Mouse (Mus musculus) heart, embryonic 16.5 days (tissue): ENCODE data around the gene Caly. TPM values are rescaled to one million over a fixed set of nuclear protein-coding genes. Genes with fewer than 3 reads are reported as not detected.

Experiments used
- ATAC-seq: fragments of 200-750 bp; cut with Nextera tagmentation; replicated peaks from 2 replicates; pipeline ENCODE4 v1.8.0; 2017; ENCODE audit warnings: moderate number of reproducible peaks; ENCODE audit not compliant: insufficient read depth, low FRiP score; ENCODE audit errors: extremely low read depth
- H3K27ac ChIP-seq: fragments of 300-500 bp; sonication (generic); 2 replicates; pipeline ENCODE4 v1.5.1; 2014; ENCODE audit warnings: mild to moderate bottlenecking, low read length, control low read depth, moderate library complexity
- H3K27me3 ChIP-seq: fragments of 300-500 bp; sonication (generic); 2 replicates; pipeline ENCODE4 v1.6.1; 2014; ENCODE audit warnings: low read length, mixed read lengths; ENCODE audit not compliant: control insufficient read depth, insufficient read depth
- H3K36me3 ChIP-seq: fragments of 300-500 bp; sonication (generic); 2 replicates; pipeline ENCODE4 v1.6.1; 2014; ENCODE audit not compliant: control insufficient read depth, insufficient read depth
- H3K4me1 ChIP-seq: fragments of 300-500 bp; sonication (generic); 2 replicates; pipeline ENCODE4 v1.6.1; 2014; ENCODE audit warnings: low read length, mixed read lengths; ENCODE audit not compliant: control insufficient read depth, insufficient read depth
- H3K4me2 ChIP-seq: fragments of 300-500 bp; sonication (generic); 2 replicates; pipeline ENCODE4 v1.6.1; 2014; ENCODE audit warnings: low read depth, mild to moderate bottlenecking, control low read depth, low read length
- H3K4me3 ChIP-seq: fragments of 300-500 bp; sonication (generic); 2 replicates; pipeline ENCODE4 v1.5.1; 2014; ENCODE audit warnings: mild to moderate bottlenecking, control low read depth, low read length
- H3K9ac ChIP-seq: fragments of 300-500 bp; sonication (generic); 2 replicates; pipeline ENCODE4 v1.6.1; 2014; ENCODE audit warnings: low read length, control low read depth
- H3K9me3 ChIP-seq: fragments of 300-500 bp; sonication (generic); replicated peaks from 2 replicates; pipeline ENCODE4 v1.6.1; 2016; ENCODE audit warnings: low read length; ENCODE audit not compliant: control insufficient read depth
- WGBS: fragments of 180-500 bp; shearing (Covaris S2); extraction: QIAGEN DNeasy Blood & Tissue Kit; methylation state at CpG from one replicate; pipeline ENCODE4 v1.1.7; 2014; 5-methylcytosine and 5-hydroxymethylcytosine counted together
- polyA plus RNA-seq: library from polyadenylated mRNA; unstranded; fragments of >200 nt; fragmentation: Nextera tagmentation; extraction: Ambion mirVana; gene quantifications from 2 replicates; pipeline ENCODE4 v1.2.1, GENCODE M21; 2015

The Caly gene
- polyA plus RNA-seq, 1 experiment from 2014 or later, result 0.66 TPM

DNA sequence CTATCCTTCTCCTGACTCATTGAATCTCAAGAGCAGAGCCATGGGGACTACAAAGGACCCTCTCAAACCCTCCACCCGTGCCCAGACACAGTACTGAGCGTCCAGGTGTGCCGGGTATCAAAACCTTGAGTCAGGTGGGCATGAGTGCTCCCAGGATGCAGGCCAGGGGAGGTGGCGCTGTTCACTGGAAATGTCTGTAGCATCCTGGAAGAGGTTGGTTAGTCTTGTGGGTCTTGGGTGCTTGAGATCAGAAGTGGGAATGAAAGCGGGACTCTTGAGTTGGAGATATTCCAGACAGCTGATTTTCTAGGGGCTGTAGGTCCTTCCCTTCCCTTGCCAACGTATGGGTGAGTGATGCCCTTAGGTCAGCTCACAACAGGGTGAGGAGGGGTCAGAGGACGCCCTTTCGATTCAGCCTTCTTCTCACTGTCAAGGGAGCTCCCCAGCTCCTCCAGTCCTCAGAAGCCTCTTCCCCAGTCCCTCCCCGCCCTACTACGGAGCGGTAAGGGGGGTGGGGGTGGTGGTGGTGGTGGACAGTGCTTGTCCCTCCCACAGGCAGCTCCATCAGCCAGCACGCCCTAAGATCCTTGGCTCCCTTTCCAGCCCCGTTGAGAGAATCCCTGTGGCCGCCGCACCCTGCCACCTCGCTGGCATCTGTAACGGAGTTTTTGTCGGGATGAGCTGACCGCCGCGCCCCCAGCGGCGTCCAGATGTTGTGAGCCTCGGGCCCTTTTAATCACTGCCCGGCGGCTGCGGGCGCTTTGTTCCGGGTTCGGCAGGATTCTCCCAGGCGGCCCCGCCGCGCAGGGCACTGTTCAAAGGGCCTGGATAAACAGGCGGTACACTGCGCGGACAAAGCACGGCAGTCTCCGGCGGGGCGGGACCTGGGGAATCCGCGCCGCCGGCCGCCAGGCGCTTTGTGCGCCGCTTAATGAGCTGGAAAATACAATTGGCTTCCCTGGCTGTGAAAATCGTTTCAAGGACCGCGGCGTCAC, 24.6 kb downstream of the Caly start:
- 3% methylated on average over 53 of the region's 53 CpGs for WGBS
- H3K9me3 ChIP-seq, result no peaks in the 10 kb centered on the region
- peaks cover 88% of the 10 kb centered on the region for H3K27me3 ChIP-seq
- peak overlapping the region; percentile 54 for H3K4me3 ChIP-seq
- H3K9ac ChIP-seq, result peak overlapping the region; percentile 64
- no peaks in the 10 kb centered on the region for H3K36me3 ChIP-seq
- 0 out of 2 replicates have a peak, but pooled peaks cover 5% of the 10 kb centered on the region for H3K4me1 ChIP-seq
- peak overlapping the region; percentile 82 for H3K4me2 ChIP-seq
- no peak overlapping the region for H3K27ac ChIP-seq
- no peak for ATAC-seq

DNA sequence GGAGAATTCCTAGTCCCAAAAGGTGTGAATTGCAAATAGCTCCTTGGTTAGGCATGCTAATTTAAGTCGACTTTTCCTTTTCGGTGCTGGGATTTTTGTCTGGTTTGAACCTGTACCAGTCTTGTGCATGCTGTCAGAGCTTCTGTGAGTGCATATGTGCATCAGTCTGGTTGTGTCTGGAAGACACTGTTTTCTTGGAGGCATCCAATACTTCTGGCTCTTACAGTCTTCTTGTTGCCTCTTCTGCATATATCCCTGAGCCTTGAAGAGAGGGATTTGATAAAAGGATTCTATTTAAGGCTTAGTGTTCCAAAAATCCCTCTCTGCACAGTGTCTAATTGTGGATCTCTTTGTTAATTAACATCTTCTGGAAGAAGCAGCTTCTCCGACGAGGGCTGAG, 28.2 kb downstream of the Caly start:
- WGBS, result 62% methylated on average over 4 of the region's 4 CpGs
- Histone ChIP-seq H3K4me2 (no peak overlapping the region), H3K4me3 (no peak overlapping the region), H3K4me1 (peaks cover 10% of the 10 kb centered on the region), H3K36me3 (no peaks in the 10 kb centered on the region), H3K27ac (no peak overlapping the region), H3K9me3 (no peaks in the 10 kb centered on the region), H3K9ac (no peak overlapping the region), H3K27me3 (peaks cover 88% of the 10 kb centered on the region)
- ATAC-seq, result no peak

- Histone ChIP-seq H3K27me3 (peaks cover 94% of the 10 kb centered on the region), H3K9ac (no peak overlapping the region), H3K4me3 (peak overlapping the region; percentile 53), H3K4me2 (peak overlapping the region; percentile 87), H3K4me1 (peaks cover 22% of the 10 kb centered on the region), H3K27ac (no peak overlapping the region), H3K36me3 (no peaks in the 10 kb centered on the region), H3K9me3 (no peaks in the 10 kb centered on the region)
- ATAC-seq, result 0 out of 2 replicates have a peak, but pooled peaks have one; percentile 69
- under 1% methylated on average over 34 of the region's 34 CpGs for WGBS
These were observed 33.1 kb downstream of the Caly start for GRCm38 (mm10) chr7:140049115-140049689.

- 2% methylated on average over 56 of the region's 56 CpGs for WGBS
- peaks cover 22% of the 10 kb centered on the region for H3K4me1 ChIP-seq
- no peaks in the 10 kb centered on the region for H3K36me3 ChIP-seq
- H3K4me2 ChIP-seq, result peak within 1 kb of the TSS; percentile 87
- H3K27me3 ChIP-seq, result peaks cover 93% of the 10 kb centered on the region
- H3K9ac ChIP-seq, result no peak within 1 kb of the TSS
- ATAC-seq, result no peak; the same call in 1 of the 2 replicates
- peak within 1 kb of the TSS; percentile 53 for H3K4me3 ChIP-seq
- no peaks in the 10 kb centered on the region for H3K9me3 ChIP-seq
- H3K27ac ChIP-seq, result no peak within 1 kb of the TSS
These were observed 33.8 kb downstream of the Caly start, which contains the start of gene Msx3 for GRCm38 (mm10) chr7:140048361-140049114. Gene Msx3 (minus strand): TSS chr7:140049089.

DNA sequence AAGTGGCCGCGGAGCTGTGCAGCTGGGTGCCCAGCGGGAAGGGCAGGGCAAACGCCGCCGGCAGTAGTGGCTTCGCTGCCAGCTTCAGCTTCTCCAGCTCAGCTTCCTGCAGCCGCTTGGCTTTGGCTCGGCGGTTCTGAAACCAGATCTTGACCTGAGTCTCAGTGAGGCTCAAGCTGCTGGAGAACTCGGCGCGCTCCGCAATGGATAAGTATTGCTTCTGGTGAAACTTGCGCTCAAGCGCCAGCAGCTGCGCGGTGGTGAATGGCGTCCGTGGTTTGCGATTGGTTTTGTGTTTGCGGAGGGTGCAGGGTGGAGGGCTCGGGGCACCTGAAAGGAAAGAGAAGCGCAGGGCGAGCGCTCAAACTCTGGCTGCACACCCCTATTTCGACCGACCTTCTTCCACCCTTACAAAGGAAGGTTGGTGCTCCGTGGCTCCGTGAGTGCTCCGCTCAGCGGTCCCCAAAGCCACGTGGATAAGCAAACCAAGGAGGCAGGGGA, 34.5 kb downstream of the Caly start:
- ATAC-seq, result no peak

DNA sequence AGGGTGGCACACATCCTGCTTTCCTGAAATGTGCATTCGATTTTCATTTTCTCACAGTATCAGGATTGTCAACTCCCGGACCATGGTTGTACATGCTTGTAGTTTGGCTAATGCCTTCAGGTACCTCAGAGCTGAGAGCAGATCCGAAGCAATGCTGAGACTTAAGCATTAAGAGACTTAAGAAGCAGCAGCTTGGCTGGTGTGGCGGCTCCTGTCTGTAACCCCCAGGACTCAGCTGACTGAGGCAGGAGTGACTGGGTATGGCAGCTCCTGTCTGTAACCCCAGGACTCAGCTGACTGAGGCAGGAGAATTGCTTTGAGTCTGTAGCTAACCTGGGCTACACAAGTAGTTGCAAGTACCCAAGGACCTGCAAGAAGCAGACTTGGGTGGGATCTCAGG, 36.8 kb downstream of the Caly start:
- WGBS, result 66% methylated on average over 4 of the region's 4 CpGs
- H3K4me3 ChIP-seq, result no peak overlapping the region
- no peak overlapping the region for H3K9ac ChIP-seq
- no peak overlapping the region for H3K27ac ChIP-seq
- 0 out of 2 replicates have a peak, but pooled peaks cover 1% of the 10 kb centered on the region for H3K36me3 ChIP-seq
- no peak overlapping the region for H3K4me2 ChIP-seq
- peaks cover 22% of the 10 kb centered on the region for H3K4me1 ChIP-seq
- H3K27me3 ChIP-seq, result peaks cover 64% of the 10 kb centered on the region
- H3K9me3 ChIP-seq, result no peaks in the 10 kb centered on the region
- no peak for ATAC-seq

More for the DNA sequence above, 34.5 kb downstream of the Caly start:
- Histone ChIP-seq H3K9me3 (no peaks in the 10 kb centered on the region), H3K4me3 (peak overlapping the region; percentile 53), H3K9ac (no peak overlapping the region), H3K36me3 (no peaks in the 10 kb centered on the region), H3K27me3 (peaks cover 87% of the 10 kb centered on the region), H3K4me1 (peaks cover 22% of the 10 kb centered on the region), H3K4me2 (peak overlapping the region; percentile 87), H3K27ac (no peak overlapping the region)
- 1% methylated on average over 33 of the region's 33 CpGs for WGBS

DNA sequence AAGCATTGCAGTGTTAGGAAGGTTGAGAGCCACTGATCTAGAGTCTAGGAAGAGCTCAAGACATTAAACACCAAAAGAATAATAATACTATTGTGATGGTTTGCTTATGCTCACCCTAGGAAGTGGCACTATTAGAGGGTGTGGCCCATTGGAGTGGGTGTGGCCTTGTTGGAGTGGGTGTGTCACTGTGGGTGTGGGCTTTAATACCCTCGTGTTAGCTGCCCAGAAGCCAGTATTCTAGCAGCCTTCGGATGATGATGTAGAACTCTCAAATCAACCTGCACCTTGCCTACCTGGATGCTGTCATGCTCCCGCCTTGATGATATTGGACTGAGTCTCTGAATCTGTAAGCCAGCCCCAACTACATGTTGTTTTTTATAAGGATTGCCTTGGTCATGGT, 39.6 kb downstream of the Caly start:
- no peak overlapping the region for H3K27ac ChIP-seq
- peaks cover under 1% of the 10 kb centered on the region; the same call in 1 of the 2 replicates for H3K4me1 ChIP-seq
- peaks cover 36% of the 10 kb centered on the region for H3K27me3 ChIP-seq
- no peak overlapping the region for H3K4me2 ChIP-seq
- no peak for ATAC-seq
- WGBS, result 52% methylated on average over 3 of the region's 3 CpGs
- H3K9ac ChIP-seq, result no peak overlapping the region
- no peaks in the 10 kb centered on the region for H3K9me3 ChIP-seq
- no peak overlapping the region for H3K4me3 ChIP-seq
- peaks cover 10% of the 10 kb centered on the region for H3K36me3 ChIP-seq

GRCm38 (mm10) chr7:140037171-140037555, 45.2 kb downstream of the Caly start:
- Histone ChIP-seq H3K36me3 (peaks cover 12% of the 10 kb centered on the region), H3K9me3 (no peaks in the 10 kb centered on the region), H3K27ac (no peak overlapping the region), H3K4me2 (peak overlapping the region; percentile 91), H3K27me3 (no peaks in the 10 kb centered on the region), H3K9ac (no peak overlapping the region; the same call in 1 of the 2 replicates), H3K4me3 (peak overlapping the region; percentile 87), H3K4me1 (peaks cover 16% of the 10 kb centered on the region)
- no peak for ATAC-seq
- 49% methylated on average over 3 of the region's 3 CpGs for WGBS
